In the genomic region with DNA sequence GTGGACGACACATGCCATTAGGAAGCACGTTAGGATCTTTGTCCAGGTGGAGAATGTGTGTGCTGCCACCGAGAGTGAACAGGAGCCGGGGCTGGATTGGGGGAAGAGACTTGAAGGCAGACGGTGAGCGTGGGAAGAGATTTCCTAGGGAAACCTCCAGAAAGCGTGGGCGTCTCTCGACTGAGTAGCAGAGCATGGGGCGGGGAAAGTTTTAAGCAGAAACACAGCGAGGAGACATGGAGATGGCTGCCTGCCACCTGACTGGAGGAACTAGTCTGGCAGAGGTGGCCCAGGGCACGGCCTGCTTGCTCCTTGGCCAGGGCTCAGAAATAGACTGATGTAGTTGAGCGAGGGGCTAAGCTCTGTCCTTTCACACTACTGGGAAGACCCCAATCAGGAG, we compare ENCODE assay signal across 8 mouse cellular contexts.
DNase-seq lines count a peak whose midpoint lies in the region; ATAC-seq lines count a peak whose summit lies in the region.

No protein-coding gene starts in this region.

- 66% methylated on average over 13 of the region's 13 CpGs for WGBS in embryonic facial prominence, embryonic 13.5 days
- 90% methylated on average over 13 of the region's 13 CpGs for WGBS in embryonic facial prominence, embryonic 10.5 days
- 60% methylated on average over 13 of the region's 13 CpGs for WGBS in embryonic facial prominence, embryonic 14.5 days
- 84% methylated on average over 13 of the region's 13 CpGs for whole genome bisulfite sequencing in midbrain, embryonic 15.5 days

- H3K27me3 ChIP-seq in embryonic facial prominence, embryonic 13.5 days, result no peaks in the 10 kb centered on the region
- H3K27me3 ChIP-seq in embryonic facial prominence, embryonic 10.5 days (replicated peaks; ENCODE audit: low read depth, poor library complexity, severe bottlenecking), result no peaks in the 10 kb centered on the region
- H3K27me3 ChIP-seq in embryonic facial prominence, embryonic 14.5 days (replicated peaks; ENCODE audit: control insufficient read depth, insufficient read depth, low read length), result no peaks in the 10 kb centered on the region
- no peaks in the 10 kb centered on the region for H3K27me3 ChIP-seq in midbrain, embryonic 15.5 days (replicated peaks)

- H3K4me2 ChIP-seq in embryonic facial prominence, embryonic 13.5 days, result no peak overlapping the region
- no peak overlapping the region for H3K4me2 ChIP-seq in embryonic facial prominence, embryonic 14.5 days (ENCODE audit: low read depth, low read length)
- no peak overlapping the region for H3K4me2 ChIP-seq in midbrain, embryonic 15.5 days

- H3K9me3 ChIP-seq in embryonic facial prominence, embryonic 13.5 days, result no peaks in the 10 kb centered on the region
- H3K9me3 ChIP-seq in embryonic facial prominence, embryonic 10.5 days, result no peaks in the 10 kb centered on the region
- no peaks in the 10 kb centered on the region for H3K9me3 ChIP-seq in embryonic facial prominence, embryonic 14.5 days (ENCODE audit: control insufficient read depth, low read length)
- H3K9me3 ChIP-seq in midbrain, embryonic 15.5 days, result no peaks in the 10 kb centered on the region

- peaks cover 14% of the 10 kb centered on the region for H3K4me1 ChIP-seq in embryonic facial prominence, embryonic 13.5 days
- peaks cover 23% of the 10 kb centered on the region for H3K4me1 ChIP-seq in embryonic facial prominence, embryonic 10.5 days
- peaks cover 4% of the 10 kb centered on the region; the same call in 1 of the 2 replicates for H3K4me1 ChIP-seq in embryonic facial prominence, embryonic 14.5 days (ENCODE audit: control insufficient read depth, insufficient read depth, low read length)
- peaks cover 18% of the 10 kb centered on the region for H3K4me1 ChIP-seq in midbrain, embryonic 15.5 days

- no peak overlapping the region for H3K4me3 ChIP-seq in embryonic facial prominence, embryonic 13.5 days
- H3K4me3 ChIP-seq in embryonic facial prominence, embryonic 10.5 days, result no peak overlapping the region
- no peak overlapping the region for H3K4me3 ChIP-seq in embryonic facial prominence, embryonic 14.5 days (ENCODE audit: low read depth, low read length)
- H3K4me3 ChIP-seq in midbrain, embryonic 15.5 days, result no peak overlapping the region

- no peak for ATAC-seq in embryonic facial prominence, embryonic 13.5 days (ENCODE audit: insufficient number of reproducible peaks, insufficient read depth, low FRiP score, low TSS enrichment, low read depth)
- peak; percentile 20; the same call in 1 of the 2 replicates for ATAC-seq in embryonic facial prominence, embryonic 14.5 days (ENCODE audit: low read depth)
- no peak for ATAC-seq in midbrain, embryonic 15.5 days (replicated peaks)

- no peak overlapping the region for H3K9ac ChIP-seq in embryonic facial prominence, embryonic 13.5 days
- H3K9ac ChIP-seq in embryonic facial prominence, embryonic 14.5 days (ENCODE audit: low read depth, low read length), result no peak overlapping the region
- H3K9ac ChIP-seq in midbrain, embryonic 15.5 days, result no peak overlapping the region

- H3K27ac ChIP-seq in embryonic facial prominence, embryonic 13.5 days, result peak overlapping the region; percentile 51; the same call in 1 of the 2 replicates
- H3K27ac ChIP-seq in embryonic facial prominence, embryonic 10.5 days (replicated peaks), result no peak overlapping the region
- H3K27ac ChIP-seq in embryonic facial prominence, embryonic 14.5 days (replicated peaks; ENCODE audit: low read depth, low read length), result no peak overlapping the region
- H3K27ac ChIP-seq in midbrain, embryonic 15.5 days, result no peak overlapping the region

- no peak for DNase-seq in embryonic facial prominence, embryonic 10.5 days (ENCODE audit: low spot score)
- DNase-seq in embryonic facial prominence, embryonic 14.5 days (ENCODE audit: low spot score), result peak; percentile 75
- DNase-seq in layer of hippocampus, adult 11-12 months (ENCODE audit: low spot score), result peak; percentile 83
- DNase-seq in lung, postnatal 10 days, result peak; percentile 62
- DNase-seq in spleen, postnatal 10 days (ENCODE audit: low spot score in 2 of 2), result no peak
- no peak for DNase-seq in natural killer cell, adult 2 months (ENCODE audit: low spot score in 2 of 2)

- peaks cover 32% of the 10 kb centered on the region for H3K36me3 ChIP-seq in embryonic facial prominence, embryonic 13.5 days
- H3K36me3 ChIP-seq in embryonic facial prominence, embryonic 10.5 days (replicated peaks), result peaks cover 61% of the 10 kb centered on the region
- peaks cover 24% of the 10 kb centered on the region for H3K36me3 ChIP-seq in embryonic facial prominence, embryonic 14.5 days (ENCODE audit: control insufficient read depth, insufficient read depth, low read length)
- H3K36me3 ChIP-seq in midbrain, embryonic 15.5 days (replicated peaks), result no peaks in the 10 kb centered on the region

Comparison
In these comparisons a context has a peak if more than half of its experiments do, and no peak if none do; other contexts are left out.
1. DNase-seq: peak in embryonic facial prominence, embryonic 14.5 days (single experiment), layer of hippocampus, adult 11-12 months (single experiment) and lung, postnatal 10 days (single experiment); none in embryonic facial prominence, embryonic 10.5 days (single experiment), spleen, postnatal 10 days (0 of 2) and natural killer cell, adult 2 months (0 of 2).